Mouse (Mus musculus): ENCODE results near the gene Zscan12.

- TF ChIP-seq CTCF (IDR thresholded peaks at IDR 0.05; ENCODE audit: low read depth) (no peak), EP300 (IDR thresholded peaks at IDR 0.05; ENCODE audit: low read depth) (no peak)
Measured at GRCm38 (mm10) chr13:21407341-21407740, 44.7 kb downstream of the Zscan12 start.

Measured in liver, postnatal 0 days (tissue).